Mouse (Mus musculus): Measurements from ENCODE around the gene Reln.

Gene Reln

DNA sequence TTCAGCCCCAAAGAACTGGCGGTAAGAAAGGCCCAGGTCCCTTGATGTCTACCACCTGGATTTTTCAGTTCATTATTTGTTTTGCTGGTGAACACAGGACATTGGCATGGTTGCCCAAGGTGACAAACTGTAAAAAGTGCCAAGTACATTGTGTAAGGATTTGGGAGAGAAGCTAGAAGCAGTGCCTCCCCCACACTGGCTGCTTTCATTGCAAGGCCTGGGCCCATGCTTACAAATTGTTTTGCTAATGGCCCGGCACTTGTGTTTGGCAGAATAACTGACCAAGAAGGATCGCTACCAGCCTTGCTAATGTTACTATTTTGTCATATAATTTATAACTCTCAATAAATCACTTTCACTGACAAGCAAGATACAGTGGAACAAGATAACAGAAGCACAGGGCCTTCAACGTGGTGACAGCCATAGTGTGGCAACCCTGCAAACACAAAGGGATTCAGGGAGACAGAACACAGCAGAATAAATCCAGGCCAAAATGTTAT, 425.2 kb downstream of the Reln start:
- DNase-seq, result no peak

DNA sequence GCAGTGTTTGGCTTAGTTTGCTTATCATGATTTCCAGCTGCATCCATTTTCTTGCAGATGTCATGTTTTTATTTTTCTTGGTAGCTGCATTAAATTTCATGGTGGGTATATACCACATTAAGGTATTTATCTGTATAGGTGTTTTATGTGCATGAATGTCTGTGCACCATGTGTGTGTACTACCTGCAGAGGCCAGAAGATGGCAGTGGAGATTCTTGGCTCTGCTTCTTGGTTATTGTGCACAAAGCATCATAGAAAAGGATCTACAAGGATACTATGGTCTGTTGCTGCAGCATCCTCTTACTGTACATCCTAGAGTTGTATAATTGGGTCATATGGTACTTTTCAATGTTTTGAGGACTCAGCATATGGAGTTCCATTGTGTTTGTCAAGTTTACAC, 428.5 kb downstream of the Reln start:
- no peak for DNase-seq

DNA sequence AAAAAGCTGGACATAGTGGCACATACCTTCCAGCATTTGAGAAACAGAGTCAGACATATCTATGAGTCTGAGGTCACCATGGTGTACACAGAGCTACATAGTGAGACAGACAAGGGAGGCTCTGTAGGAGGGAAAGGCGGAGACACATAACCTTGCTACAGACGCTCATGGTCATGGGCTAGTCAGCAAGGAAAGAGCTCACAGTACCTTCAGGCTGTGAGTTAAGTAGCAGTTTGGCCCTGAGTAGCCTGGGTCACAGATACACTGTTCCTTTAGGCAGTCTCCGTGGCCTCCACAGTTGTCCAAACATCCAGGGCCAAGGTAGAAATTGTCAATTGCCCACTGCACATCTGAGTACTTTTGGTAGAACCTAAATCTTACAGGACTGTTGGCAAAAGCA, 429.7 kb downstream of the Reln start:
- no peak for DNase-seq

DNA sequence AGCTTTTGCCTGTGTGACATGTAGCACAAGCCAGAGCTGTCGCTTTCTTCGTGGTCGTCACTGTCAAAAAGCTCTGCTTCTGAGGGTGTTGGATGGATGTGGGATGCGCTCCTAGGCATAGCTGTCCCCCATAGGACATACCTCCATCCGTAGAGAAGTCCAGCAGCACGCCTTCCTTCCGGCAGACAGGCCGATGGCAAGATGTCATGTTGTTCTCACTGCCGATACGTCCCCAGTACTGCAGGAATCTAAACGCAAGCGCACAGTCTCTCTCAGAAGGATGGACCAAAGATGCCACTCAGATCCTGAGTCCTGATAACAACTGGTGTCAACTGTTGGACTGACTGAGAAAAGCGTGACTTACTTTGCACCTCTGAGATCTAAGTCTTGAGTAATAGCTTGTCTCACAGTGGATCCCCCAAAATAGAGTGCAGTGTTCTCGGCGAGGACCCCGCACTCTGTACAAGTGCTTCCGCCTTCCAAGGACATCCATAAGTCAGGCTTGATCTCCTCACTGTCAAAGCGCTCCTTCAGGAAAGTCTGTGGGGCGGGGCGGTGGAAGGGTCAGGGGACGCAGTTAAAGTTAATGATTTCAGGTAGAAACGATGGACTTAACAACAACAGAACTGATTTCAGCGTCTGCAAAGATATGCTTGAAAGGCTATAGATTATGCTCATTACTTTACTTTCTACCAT, 431.5 kb downstream of the Reln start:
- no peak for DNase-seq

DNA sequence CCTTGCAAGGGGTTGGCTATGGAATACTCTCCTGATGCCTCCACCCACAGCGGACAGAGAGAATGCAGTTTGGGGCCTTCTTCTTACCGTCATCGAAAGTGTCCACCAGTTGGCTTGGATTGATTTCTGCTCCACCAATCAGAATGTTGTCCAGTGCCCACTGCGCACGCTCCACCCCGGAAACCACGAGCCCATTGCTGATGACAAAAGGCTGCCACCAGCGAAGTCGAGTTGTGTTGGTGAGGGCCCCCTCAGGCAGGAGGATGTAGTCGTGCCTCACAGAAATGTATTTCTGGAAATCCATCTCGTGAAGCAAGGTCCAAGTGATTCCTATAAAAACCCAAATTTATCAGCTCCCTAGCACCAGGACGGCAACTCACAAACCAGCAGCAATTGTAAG, 433.8 kb downstream of the Reln start:
- no peak for DNase-seq

DNA sequence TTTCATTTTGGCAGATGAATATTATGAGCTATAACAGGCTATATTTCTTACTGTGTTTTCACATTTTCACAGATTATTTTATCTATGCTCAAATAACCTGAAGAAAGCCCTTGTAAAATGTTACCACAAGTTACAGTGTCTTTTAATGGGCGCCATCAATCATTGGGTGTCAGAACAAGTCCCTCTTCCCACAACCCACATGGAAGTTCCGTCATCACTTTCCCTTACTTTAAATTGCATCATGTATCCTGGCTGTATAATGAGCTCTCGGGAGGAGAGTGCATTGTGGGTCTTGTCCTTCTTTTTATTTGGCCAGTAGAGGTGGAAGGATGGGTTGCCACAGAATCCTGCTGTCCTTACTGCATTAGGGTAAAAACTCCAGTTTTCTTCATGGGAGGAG, 434.8 kb downstream of the Reln start:
- DNase-seq, result no peak

DNA sequence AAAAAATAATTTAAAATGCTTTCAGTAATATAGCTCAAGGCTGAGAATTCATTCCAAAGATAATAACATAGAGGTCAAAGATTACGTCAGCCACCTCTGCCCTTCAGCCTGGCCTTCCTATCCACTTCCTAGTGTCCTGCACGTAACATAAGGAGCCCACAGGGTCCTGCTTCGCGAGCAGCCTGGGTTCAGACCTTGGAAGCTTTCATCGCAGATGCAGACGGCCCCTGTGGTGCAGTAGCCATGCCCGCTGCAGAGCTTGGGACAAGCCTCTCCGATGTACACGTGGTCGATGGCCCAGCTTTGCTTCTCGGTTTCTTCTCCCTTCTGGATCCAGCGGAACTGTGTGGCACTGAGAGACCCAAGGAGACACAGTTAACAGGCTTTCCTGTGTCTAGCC, 443.1 kb downstream of the Reln start:
- DNase-seq, result no peak

DNA sequence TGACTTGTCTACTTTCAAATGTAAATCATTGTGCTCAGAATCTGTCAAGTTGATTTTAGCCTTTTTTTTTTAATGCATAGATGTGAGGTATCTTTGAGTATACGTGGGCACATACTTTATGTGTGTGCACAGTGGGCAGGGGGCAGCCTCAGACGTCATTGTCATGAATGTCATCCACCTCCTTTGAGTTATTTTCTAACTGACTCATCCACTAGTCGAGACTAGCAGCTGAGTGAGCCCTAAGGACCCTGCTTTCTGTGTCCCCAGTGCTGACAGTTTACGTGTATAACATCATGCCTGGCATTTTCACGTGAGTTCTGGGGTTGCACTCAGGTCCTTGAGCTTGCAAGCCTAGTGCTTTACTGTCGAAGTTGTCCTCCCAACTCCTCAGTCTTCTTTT, 443.6 kb downstream of the Reln start:
- no peak for DNase-seq

DNA sequence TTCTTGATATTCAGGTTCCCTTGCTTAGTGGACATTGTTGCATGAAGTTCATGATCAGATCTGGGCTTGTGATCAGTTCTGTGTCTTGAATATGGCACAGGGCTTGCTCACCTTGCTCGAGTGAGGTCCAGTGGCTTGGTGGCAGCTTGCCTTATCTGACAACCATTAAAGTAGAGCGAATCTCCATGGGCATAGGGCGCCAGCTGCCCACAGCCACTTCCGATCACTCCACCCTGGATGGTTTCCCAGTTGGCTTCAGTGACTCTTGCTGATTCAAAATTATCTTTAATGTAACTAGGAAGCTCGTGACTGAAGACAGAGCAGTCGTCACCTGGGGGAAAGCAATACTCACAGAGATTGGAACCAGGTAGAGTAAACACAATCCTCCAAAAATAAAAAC, 445.6 kb downstream of the Reln start:
- DNase-seq, result no peak

DNA sequence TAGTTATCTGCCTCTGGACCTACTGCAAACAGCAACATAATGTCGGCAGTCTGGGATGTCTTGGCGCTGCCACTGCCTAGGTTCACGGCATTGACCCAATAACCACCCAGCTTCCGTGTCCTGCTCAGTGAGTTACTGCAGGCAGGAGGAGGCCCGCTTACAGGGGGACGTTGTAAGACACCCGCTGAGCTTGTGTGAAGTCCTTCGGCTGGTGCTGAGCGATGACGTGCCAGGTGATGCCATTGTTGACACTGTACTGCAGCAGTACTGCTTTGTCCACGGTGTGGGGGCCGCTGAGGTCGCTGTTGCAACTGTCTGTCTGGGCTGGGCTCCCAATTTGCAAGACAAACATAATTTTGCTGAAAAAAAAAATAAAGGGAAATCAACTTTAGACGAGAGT, 447.9 kb downstream of the Reln start:
- DNase-seq, result no peak

DNA sequence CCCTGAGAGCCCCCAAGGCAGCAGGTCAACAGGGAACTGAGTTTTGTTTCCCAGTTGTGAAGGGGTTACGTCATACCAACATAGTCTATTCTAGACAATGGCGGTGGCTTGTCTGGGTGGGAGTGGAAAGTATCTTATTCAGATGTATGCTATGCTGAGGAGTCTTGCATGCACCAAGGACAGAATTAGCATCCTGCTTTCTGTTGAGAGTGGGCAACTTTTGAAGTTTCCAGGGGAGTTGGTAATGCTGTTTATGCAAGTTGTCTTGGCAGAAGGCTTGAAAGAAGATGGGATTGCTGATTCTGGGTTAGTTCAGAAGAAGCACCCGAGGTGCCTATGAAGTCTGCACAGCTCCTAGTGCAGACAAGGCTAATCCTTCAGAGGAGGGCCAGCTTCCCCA, 450.3 kb downstream of the Reln start:
- no peak for DNase-seq

DNA sequence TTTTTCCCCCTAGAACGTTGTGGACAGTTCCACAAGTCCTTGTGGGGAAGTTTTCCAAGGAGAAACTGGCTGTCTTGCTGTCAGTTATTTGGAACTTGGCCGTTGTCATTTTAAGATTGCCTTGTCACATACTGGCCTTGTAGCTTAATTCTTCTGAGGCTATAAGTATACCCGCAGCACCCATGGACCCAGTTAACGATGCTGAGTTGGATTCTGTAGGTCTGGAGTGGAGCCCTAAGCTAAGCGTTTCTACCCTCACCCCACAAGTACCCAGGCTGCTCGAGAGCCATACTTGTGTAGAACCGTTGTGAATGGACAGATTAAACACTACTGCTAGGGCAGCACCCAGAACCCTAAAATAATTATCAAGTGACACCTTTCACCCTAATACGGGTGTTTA, 477.8 kb downstream of the Reln start:
- DNase-seq, result no peak

DNA sequence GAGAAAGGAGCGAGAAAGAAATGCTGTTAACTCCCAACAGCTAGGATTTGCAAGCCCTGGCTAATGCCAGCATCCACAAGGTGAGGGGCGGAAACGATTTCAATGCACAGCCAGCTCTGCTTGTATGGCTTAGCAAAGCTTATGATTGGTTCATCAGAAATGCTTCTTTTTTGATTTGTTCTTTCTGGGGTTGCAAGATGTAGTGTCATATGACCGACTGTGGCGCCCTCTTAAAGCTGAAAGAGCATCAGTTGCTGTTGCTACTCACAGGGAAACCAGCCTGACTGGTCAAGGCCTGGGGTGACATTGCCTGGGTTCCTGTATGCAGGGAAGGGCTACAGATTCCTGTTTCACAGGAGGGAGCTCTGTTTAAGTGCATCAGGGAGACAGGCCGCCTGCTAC, 478.2 kb downstream of the Reln start:
- DNase-seq, result no peak

DNA sequence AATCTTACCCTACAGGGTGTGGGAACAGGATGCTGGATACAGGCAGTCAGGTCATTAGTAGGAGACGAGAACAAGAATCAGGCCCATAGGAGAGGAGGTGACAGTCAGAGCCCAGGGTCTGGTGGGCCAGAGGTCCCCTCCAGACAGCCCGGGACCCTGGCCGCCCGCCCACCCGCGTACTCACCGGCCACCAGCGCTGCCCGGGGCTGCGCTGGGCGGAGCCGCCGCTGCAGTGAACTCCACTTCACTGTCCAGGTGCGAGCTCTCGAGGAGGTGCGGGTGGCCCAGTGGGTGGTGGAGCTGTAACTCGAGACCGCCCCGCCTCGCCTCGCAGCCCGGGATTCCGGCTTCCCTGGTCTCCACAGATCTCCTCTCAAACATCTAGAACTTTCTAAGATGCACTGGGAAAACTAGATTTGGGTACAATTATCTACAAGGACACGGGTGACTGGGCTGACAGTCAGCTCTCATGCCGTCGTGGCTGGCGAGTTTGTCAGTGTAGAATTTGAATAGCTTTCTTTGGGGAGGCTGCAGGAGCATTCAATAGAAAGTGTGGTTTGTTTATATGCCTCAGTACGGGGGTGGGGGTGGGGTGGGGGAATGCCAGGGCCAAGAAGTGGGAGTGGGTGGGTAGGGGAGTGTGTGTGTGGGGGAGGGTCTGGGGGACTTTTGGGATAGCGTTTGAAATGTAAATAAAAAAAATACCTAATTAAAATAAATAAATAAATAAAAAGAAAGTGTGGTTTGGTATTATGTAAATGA, 479.0 kb downstream of the Reln start, which contains the start of gene Slc26a5:
Slc26a5 (minus strand) TSS at position 259 of the 762 bp plus-strand sequence.
- DNase-seq, result no peak

DNA sequence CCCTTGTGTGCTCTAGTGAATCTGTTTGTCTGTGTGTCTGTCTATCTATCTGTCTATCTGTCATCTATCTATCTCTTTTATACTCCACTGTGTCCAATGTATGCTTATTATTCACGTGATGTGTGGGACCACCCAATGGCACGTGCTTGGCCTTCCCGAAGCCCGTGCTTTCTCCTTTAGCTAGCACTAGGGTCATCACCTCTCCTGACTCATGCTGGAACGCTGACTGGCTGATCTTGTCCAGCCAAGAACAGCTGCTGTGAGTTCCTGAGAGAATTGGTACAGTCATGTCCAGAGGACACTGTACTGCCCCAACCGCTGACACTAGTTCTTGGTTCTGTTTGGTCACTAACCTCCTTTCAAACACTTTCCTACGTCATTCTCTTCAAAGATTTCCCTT, 485.8 kb downstream of the Reln start:
- DNase-seq, result no peak

DNA sequence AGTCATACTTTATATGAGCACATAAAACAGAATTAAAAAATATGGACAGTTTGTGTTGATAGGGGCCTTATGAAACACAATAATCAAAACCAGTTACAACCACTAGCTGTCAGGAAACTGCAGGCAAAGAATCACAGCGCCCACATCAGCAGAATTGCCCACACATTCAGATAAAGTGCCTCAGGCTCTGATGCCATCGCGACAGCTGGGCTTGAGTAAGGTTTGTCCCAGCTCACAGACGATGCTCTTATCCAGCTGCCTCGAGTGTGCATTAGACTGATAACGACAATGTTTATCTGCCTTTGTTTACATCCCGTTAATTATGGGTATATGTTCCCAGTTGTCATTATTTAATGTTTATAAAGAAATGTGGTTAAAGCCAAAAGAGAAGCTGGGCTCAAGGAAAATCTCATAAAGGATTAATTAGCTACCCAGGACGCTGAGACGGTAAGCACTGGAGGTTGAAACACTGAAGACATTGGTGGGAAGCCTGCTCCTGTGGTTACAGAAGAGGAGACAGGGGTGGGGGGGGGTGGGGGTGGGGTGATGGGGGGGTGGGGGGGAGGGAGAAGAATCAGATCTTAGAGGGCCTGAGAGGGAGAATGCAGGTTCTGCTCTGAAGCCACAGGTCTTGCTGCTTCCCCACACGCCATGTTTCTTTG, 492.7 kb downstream of the Reln start:
- DNase-seq, result no peak

DNA sequence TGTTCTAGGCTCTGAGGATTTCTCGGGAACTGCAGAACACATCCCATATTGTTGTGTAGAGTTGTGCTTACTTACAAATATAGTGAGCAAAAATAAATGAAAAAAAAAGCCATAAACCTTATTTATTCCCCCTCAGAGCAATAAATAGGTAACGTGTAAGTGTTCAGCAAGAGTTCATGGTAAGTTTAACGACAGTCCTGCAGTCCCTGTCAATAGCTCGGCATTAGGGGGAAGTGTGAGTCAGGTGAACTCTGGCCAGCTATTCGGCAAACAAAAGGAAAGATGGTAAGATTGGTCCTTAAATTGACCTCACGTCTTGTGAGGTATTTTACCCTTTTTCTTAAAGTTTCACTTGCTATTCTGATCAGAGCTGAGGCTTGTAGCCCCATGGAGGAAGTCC, 497.1 kb downstream of the Reln start:
- DNase-seq, result no peak

DNA sequence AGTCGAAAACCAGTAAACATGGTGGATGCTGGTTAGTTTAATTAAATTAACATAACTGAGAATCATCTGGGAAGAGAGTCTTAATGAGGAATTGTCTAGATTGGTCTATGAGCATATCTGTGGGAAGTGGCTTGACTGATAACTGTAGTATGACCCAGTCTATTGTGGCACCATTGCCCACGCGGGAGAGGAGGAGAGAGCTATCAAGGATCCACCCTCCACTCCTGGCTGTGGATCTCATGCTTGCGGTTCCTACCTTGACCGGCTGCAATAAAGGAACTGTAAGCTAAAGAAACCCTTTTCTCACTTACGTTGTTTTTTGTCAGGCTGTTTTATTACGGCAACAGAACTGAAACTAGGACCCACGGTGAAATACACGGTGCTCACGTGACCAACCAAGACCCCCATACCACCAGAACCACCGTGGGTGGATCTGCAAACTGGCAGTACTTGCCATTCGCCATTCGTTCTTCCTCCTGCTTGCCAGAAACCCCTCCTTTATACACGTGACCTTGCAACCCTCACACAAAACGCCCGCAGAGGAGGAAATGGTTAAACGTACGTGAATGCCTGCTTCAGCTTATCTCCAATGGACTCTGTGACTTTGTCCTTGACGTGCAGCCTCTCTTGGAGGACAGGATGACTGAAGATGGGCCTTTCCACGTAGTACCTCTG, 497.7 kb downstream of the Reln start:
- no peak for DNase-seq

DNA sequence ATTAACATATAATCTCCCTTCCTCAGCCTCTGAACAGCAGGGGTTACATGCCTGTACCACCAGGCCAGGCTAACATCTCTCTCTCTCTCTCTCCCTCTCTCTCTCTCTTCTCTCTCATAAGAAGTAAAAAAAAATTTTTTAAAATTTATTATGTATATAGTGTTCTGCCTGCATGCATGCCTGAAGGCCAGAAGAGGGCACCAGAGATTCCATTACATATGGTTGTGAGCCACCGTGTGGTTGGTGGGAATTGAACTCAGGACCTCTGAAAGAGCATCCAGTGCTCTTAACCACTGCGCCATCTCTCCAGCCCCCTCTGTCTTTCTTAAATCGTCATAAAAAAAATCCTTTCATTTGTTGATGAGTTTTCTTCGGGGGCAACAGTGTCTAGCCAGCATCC, 499.8 kb downstream of the Reln start:
- DNase-seq, result no peak
